Mouse (Mus musculus): Measurements from ENCODE around the gene Gm33543.
A peak's percentile ranks its signal among the peaks of the same experiment; 100 is the strongest.

The Gm33543 gene

GRCm38 (mm10) chr10:95836530-95837264 is 6.0 kb downstream of the Gm33543 start:
- no peak for DNase-seq (ENCODE audit: low read depth)

GRCm38 (mm10) chr10:95830891-95831290 is 11.8 kb downstream of the Gm33543 start:
- DNase-seq (ENCODE audit: low read depth) = no peak

- no peak for DNase-seq (ENCODE audit: low read depth)
These were observed 13.3 kb downstream of the Gm33543 start for GRCm38 (mm10) chr10:95829471-95829870.

- DNase-seq (ENCODE audit: low read depth) = no peak
These were observed 14.4 kb downstream of the Gm33543 start for GRCm38 (mm10) chr10:95828374-95828773.

- DNase-seq (ENCODE audit: low read depth) = no peak
These were observed 17.1 kb downstream of the Gm33543 start for GRCm38 (mm10) chr10:95825651-95826050.

GRCm38 (mm10) chr10:95818506-95818905 is 24.2 kb downstream of the Gm33543 start:
- DNase-seq (ENCODE audit: low read depth) = peak; percentile 6

- DNase-seq (ENCODE audit: low read depth) = peak; percentile 76
These were observed 25.1 kb downstream of the Gm33543 start for GRCm38 (mm10) chr10:95817419-95818161.

GRCm38 (mm10) chr10:95814351-95814750 is 28.4 kb downstream of the Gm33543 start:
- DNase-seq (ENCODE audit: low read depth) = no peak

- DNase-seq (ENCODE audit: low read depth) = no peak
These were observed 30.9 kb downstream of the Gm33543 start for GRCm38 (mm10) chr10:95811869-95812268.

- DNase-seq (ENCODE audit: low read depth) = no peak
These were observed 41.3 kb downstream of the Gm33543 start for GRCm38 (mm10) chr10:95801443-95801811.

GRCm38 (mm10) chr10:95800693-95801442 is 41.9 kb downstream of the Gm33543 start:
- no peak for DNase-seq (ENCODE audit: low read depth)

GRCm38 (mm10) chr10:95797645-95798395 is 44.9 kb downstream of the Gm33543 start:
- no peak for DNase-seq (ENCODE audit: low read depth)

GRCm38 (mm10) chr10:95795500-95795899 is 47.2 kb downstream of the Gm33543 start:
- peak; percentile 5 for DNase-seq (ENCODE audit: low read depth)

GRCm38 (mm10) chr10:95794706-95795105 is 48.0 kb downstream of the Gm33543 start:
- DNase-seq (ENCODE audit: low read depth) = no peak

GRCm38 (mm10) chr10:95791427-95791804 is 51.3 kb downstream of the Gm33543 start:
- no peak for DNase-seq (ENCODE audit: low read depth)

- no peak for DNase-seq (ENCODE audit: low read depth)
These were observed 51.8 kb downstream of the Gm33543 start for GRCm38 (mm10) chr10:95790771-95791426.

- no peak for DNase-seq (ENCODE audit: low read depth)
These were observed 55.6 kb downstream of the Gm33543 start for GRCm38 (mm10) chr10:95787176-95787575.

GRCm38 (mm10) chr10:95784837-95785236 is 57.9 kb downstream of the Gm33543 start:
- DNase-seq (ENCODE audit: low read depth) = no peak

GRCm38 (mm10) chr10:95780881-95781600 is 61.7 kb downstream of the Gm33543 start:
- no peak for DNase-seq (ENCODE audit: low read depth)

- DNase-seq (ENCODE audit: low read depth) = no peak
These were observed 62.8 kb downstream of the Gm33543 start for GRCm38 (mm10) chr10:95779801-95780385.
